Mouse (Mus musculus) lung, postnatal 0 days (tissue): ENCODE data around the gene Rnf169.
"Not testable (repeated sequence)": the region's sequence is repeated elsewhere in the genome, so short reads cannot be mapped to it uniquely, and the experiment has no call there.

Source experiments
- CTCF ChIP-seq: IDR thresholded peaks from 2 replicates; pipeline ENCODE4 v1.5.1; 2016; ENCODE audit warnings: antibody characterized with exemption, mild to moderate bottlenecking
- EP300 ChIP-seq: IDR thresholded peaks from 2 replicates; pipeline ENCODE4 v1.6.1; 2016; ENCODE audit warnings: antibody characterized with exemption, mild to moderate bottlenecking, control low read depth

- TF ChIP-seq CTCF, EP300: not testable (repeated sequence)
These were observed 7.3 kb downstream of the Rnf169 start for GRCm38 (mm10) chr7:99972912-99973311.
